Mouse (Mus musculus) A20 (cell line): ENCODE results near the gene Acnat1.
"Not testable (repeated sequence)": the region's sequence is repeated elsewhere in the genome, so short reads cannot be mapped to it uniquely, and the experiment has no call there.

Experiments
- DNase-seq: peaks from one replicate; pipeline ENCODE4 v3.0.0-alpha.2; 2011; ENCODE audit warnings: low read depth, low spot score

The Acnat1 gene

GRCm38 (mm10) chr4:49456171-49456570 lies 17.5 kb downstream of the Acnat1 start:
- no peak for DNase-seq

- DNase-seq = no peak
These were observed 21.7 kb downstream of the Acnat1 start for GRCm38 (mm10) chr4:49451848-49452551.

GRCm38 (mm10) chr4:49451133-49451847 lies 22.4 kb downstream of the Acnat1 start:
- not testable (repeated sequence) for DNase-seq

GRCm38 (mm10) chr4:49436968-49437367 lies 36.7 kb downstream of the Acnat1 start:
- DNase-seq = not testable (repeated sequence)

- not testable (repeated sequence) for DNase-seq
These were observed 63.6 kb downstream of the Acnat1 start for GRCm38 (mm10) chr4:49410151-49410550.

GRCm38 (mm10) chr4:49407957-49408356 lies 65.8 kb downstream of the Acnat1 start, which contains the start of gene Acnat2:
Gene Acnat2, minus strand, starts transcription at chr4:49408151.
- DNase-seq = not testable (repeated sequence)
